Mouse (Mus musculus) MEL (cell line): ENCODE measurements around the gene Lamtor5.

Experiments used
- ELF1 ChIP-seq: IDR thresholded peaks from 2 replicates; pipeline ENCODE4 v1.6.1; 2014; ENCODE audit warnings: low read depth, mild to moderate bottlenecking, inconsistent platforms, low read length, improper control_type of control experiment, moderate library complexity
- GATA1 ChIP-seq: IDR thresholded peaks from 2 replicates; pipeline ENCODE4 v1.6.1; 2011; ENCODE audit warnings: low read depth, low read length, improper control_type of control experiment
- POLR2A ChIP-seq, 2 experiments: IDR thresholded peaks; 2 replicates each; pipeline ENCODE4 v1.6.1; 2011 to 2012; ENCODE audit warnings: low read length in 2 of 2, mild to moderate bottlenecking in 2 of 2, control low read depth in 1 of 2, improper control_type of control experiment in 1 of 2, low read depth in 1 of 2, moderate library complexity in 1 of 2; ENCODE audit not compliant: control insufficient read depth in 1 of 2, insufficient read depth in 1 of 2, poor library complexity in 1 of 2
- POLR2AphosphoS2 ChIP-seq: IDR thresholded peaks from 2 replicates; pipeline ENCODE4 v1.6.1; 2011; ENCODE audit warnings: low read length, improper control_type of control experiment
- RAD21 ChIP-seq: IDR thresholded peaks from 2 replicates; pipeline ENCODE4 v1.6.1; 2011; ENCODE audit warnings: mild to moderate bottlenecking, low read depth, low read length, improper control_type of control experiment
- UBTF ChIP-seq: IDR thresholded peaks from 2 replicates; pipeline ENCODE4 v1.6.1; 2012; ENCODE audit warnings: low read depth, mild to moderate bottlenecking, inconsistent platforms, low read length, improper control_type of control experiment, moderate library complexity, borderline replicate concordance; ENCODE audit not compliant: insufficient read depth
- USF1 ChIP-seq: IDR thresholded peaks from 2 replicates; pipeline ENCODE4 v1.6.1; 2014; ENCODE audit warnings: low read depth, mild to moderate bottlenecking, inconsistent platforms, low read length, improper control_type of control experiment, moderate library complexity

GRCm38 (mm10) chr3:107266814-107267345 is 11.8 kb upstream of the Lamtor5 start:
- no peak for TF ChIP-seq GATA1
- no peak for TF ChIP-seq POLR2AphosphoS2
- no peak for TF ChIP-seq ELF1
- TF ChIP-seq UBTF, result no peak
- no peak for TF ChIP-seq RAD21
- TF ChIP-seq POLR2A (IDR thresholded peaks at IDR 0.05; ENCODE audit: control insufficient read depth in 1 of 2, insufficient read depth in 1 of 2, low read depth in 1 of 2, low read length in 2 of 2, poor library complexity in 1 of 2), result no peak
- TF ChIP-seq USF1, result no peak
